Mouse (Mus musculus) small intestine, adult 2 months (tissue): ENCODE results near the gene Lancl2.

ENCODE experiments used
- CTCF ChIP-seq: fragments of 200-500 bp; IDR thresholded peaks from 2 replicates; pipeline ENCODE4 v1.5.1; 2012; ENCODE audit warnings: low read depth, mild to moderate bottlenecking, control low read depth, inconsistent platforms, low read length, moderate library complexity, mixed read lengths; ENCODE audit not compliant: insufficient replicate concordance, insufficient read length; ENCODE audit errors: extremely low read depth
- POLR2A ChIP-seq: fragments of 200-500 bp; IDR thresholded peaks from 2 replicates; pipeline ENCODE4 v1.6.1; 2012; ENCODE audit warnings: low read depth, mild to moderate bottlenecking, control low read depth, inconsistent platforms, low read length, moderate library complexity

DNA sequence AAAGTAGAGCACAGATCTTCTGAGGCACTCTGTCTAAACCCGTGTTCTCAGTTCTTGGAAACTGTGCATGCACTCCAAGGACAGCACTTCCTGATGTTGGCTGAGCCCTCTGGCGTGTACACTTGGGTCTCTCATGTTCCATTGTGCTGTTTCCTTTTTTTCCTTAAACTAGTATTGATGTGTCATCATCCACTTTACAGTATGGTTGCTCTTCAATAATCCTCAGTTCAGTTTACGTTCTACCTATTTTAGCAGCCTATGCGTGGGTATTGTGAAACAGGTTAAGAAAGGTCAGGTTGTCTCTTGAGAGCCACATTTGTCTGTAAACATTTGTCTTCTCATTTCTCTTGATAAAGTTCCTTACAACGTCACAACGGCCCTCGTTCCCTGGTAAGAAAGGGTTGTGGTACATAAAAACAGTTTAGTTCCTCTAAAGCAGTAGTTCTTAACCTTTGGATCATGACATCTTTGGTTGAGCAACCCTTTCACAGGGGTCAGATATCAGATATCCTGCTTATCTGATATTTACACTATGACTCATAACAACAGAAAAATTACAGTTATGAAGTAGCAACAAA, 66.7 kb downstream of the Lancl2 start:
- TF ChIP-seq POLR2A (no peak), CTCF (no peak)
